Mouse (Mus musculus) neural tube, embryonic 13.5 days (tissue): ENCODE measurements around the gene Gm20869. TPM values are rescaled to one million over a fixed set of nuclear protein-coding genes. Genes with fewer than 3 reads are reported as not detected.
"Not testable (repeated sequence)": the region's sequence is repeated elsewhere in the genome, so short reads cannot be mapped to it uniquely, and the experiment has no call there.

ENCODE experiments used
- ATAC-seq: fragments of 200-750 bp; cut with Nextera tagmentation; 2 replicates; pipeline ENCODE4 v1.8.0; 2017; ENCODE audit warnings: low read depth, mild to moderate bottlenecking, moderate TSS enrichment, moderate library complexity
- H3K27ac ChIP-seq: fragments of 300-500 bp; sonication (generic); replicated peaks from 2 replicates; pipeline ENCODE4 v1.5.1; 2015; ENCODE audit warnings: moderate library complexity, mild to moderate bottlenecking, inconsistent platforms
- H3K27me3 ChIP-seq: fragments of 300-500 bp; sonication (generic); 2 replicates; pipeline ENCODE4 v1.6.1; 2015; ENCODE audit warnings: mild to moderate bottlenecking, inconsistent platforms
- H3K36me3 ChIP-seq: fragments of 300-500 bp; sonication (generic); 2 replicates; pipeline ENCODE4 v1.6.1; 2015; ENCODE audit warnings: mild to moderate bottlenecking, inconsistent platforms
- H3K4me1 ChIP-seq: fragments of 300-500 bp; sonication (generic); replicated peaks from 2 replicates; pipeline ENCODE4 v1.6.1; 2015; ENCODE audit warnings: inconsistent platforms
- H3K4me2 ChIP-seq: fragments of 300-500 bp; sonication (generic); 2 replicates; pipeline ENCODE4 v1.6.1; 2015; ENCODE audit warnings: inconsistent platforms, mild to moderate bottlenecking, moderate library complexity
- H3K4me3 ChIP-seq: fragments of 300-500 bp; sonication (generic); 2 replicates; pipeline ENCODE4 v1.5.1; 2015; ENCODE audit warnings: mild to moderate bottlenecking, inconsistent platforms
- H3K9ac ChIP-seq: fragments of 300-500 bp; sonication (generic); 2 replicates; pipeline ENCODE4 v1.6.1; 2015; ENCODE audit warnings: moderate library complexity, mild to moderate bottlenecking, inconsistent platforms
- H3K9me3 ChIP-seq: fragments of 300-500 bp; sonication (generic); 2 replicates; pipeline ENCODE4 v1.6.1; 2016; ENCODE audit warnings: inconsistent platforms
- WGBS: fragments of 180-500 bp; shearing (Covaris S2); methylation state at CpG from one replicate; pipeline ENCODE4 v1.1.7; 2015; 5-methylcytosine and 5-hydroxymethylcytosine counted together
- polyA plus RNA-seq: library from polyadenylated mRNA; unstranded; fragments of >200 nt; fragmentation: Nextera tagmentation; extraction: Ambion mirVana; gene quantifications from 2 replicates; pipeline ENCODE4 v1.2.1, GENCODE M21; 2015

Gene Gm20869
- polyA plus RNA-seq = not detected in 2 replicates

GRCm38 (mm10) chrY:71469149-71469548 is at the start of gene Gm20869:
Gene Gm20869, plus strand, starts transcription at chrY:71469449.
- H3K36me3 ChIP-seq, H3K4me1 ChIP-seq, H3K4me3 ChIP-seq, H3K9ac ChIP-seq, H3K27me3 ChIP-seq, H3K9me3 ChIP-seq, H3K4me2 ChIP-seq, H3K27ac ChIP-seq, ATAC-seq: not testable (repeated sequence)
- no CpG with 5 or more reads among the region's 6 CpGs for WGBS

Other genes starting within 250 kb of the Gm20869 start
- not detected in 2 replicates for gene Gm20870, start 222.6 kb downstream of the Gm20869 start, polyA plus RNA-seq